Mouse (Mus musculus): ENCODE data around the gene Tmem186. TPM values are rescaled to one million over a fixed set of nuclear protein-coding genes. Genes with fewer than 3 reads are reported as not detected.

Gene Tmem186
- polyA plus RNA-seq, 1 experiment from 2014 or later, result 17.2 TPM

DNA sequence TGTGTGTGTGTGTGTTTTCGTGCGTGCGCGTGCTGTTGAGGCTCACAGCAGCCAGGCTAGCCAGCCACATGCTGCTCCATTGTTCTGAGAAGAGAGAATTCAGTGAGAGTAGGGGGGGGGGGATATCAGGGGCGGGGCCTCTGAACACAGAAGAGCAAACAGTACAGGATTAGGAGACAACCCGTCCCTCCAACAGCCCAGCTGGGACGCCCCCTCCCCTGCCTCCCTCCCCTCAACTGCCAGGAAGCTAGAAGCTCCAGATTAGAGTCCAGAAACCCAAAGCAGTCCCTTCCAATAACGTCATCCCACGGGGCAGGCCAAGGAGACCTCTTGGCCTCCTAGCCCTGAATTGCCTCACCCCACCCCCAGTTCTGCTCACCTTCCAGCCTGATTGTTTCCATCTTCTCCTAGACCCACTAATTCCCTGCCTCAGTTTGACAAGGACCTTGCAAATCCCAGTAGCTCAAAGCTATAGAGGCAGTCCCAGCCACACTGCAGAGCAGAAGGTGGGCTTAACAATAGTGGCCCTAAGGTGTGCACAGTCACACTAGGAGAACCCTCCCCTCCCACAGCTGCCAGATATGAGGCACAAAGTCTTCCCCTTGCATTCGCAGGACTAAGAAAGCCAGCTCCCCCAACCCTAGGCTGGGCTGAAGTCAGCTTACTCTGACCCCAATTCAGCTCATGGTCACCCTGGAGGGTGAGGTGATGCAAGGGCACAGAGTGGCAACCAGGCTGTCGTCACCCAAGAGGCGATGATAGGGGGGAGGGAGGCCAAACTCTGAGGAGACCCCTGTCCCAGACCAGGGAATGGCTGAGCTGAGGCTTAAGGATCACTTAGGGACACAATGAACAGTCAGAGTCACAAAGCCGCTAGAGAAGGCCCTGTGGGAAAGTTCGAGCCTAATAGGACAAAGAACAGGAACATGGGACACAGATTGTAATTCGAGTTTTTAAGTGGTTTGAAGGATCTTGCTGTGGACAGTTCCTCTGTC lies 32.8 kb upstream of the Tmem186 start:
- Histone ChIP-seq H3K9ac (ENCODE audit: low read length) (peak overlapping the region; percentile 72), H3K27me3 (ENCODE audit: control insufficient read depth, insufficient read depth, low read length) (0 out of 2 replicates have a peak, but pooled peaks cover 2% of the 10 kb centered on the region), H3K9me3 (ENCODE audit: control insufficient read depth, low read length) (no peaks in the 10 kb centered on the region), H3K4me1 (ENCODE audit: control insufficient read depth, insufficient read depth, low read length) (peaks cover 14% of the 10 kb centered on the region), H3K36me3 (ENCODE audit: control insufficient read depth, insufficient read depth, low read length) (no peaks in the 10 kb centered on the region), H3K4me3 (ENCODE audit: low read depth, low read length) (peak overlapping the region; percentile 72), H3K27ac (replicated peaks; ENCODE audit: low read depth, low read length) (no peak overlapping the region; the same call in 1 of the 2 replicates), H3K4me2 (ENCODE audit: low read depth, severe bottlenecking) (peak overlapping the region; percentile 68)
- DNase-seq (ENCODE audit: low spot score) (peak; percentile 49), ATAC-seq (ENCODE audit: insufficient number of reproducible peaks, low FRiP score, low TSS enrichment, low read depth) (no peak)
- 6% methylated on average over 13 of the region's 15 CpGs for WGBS

DNA sequence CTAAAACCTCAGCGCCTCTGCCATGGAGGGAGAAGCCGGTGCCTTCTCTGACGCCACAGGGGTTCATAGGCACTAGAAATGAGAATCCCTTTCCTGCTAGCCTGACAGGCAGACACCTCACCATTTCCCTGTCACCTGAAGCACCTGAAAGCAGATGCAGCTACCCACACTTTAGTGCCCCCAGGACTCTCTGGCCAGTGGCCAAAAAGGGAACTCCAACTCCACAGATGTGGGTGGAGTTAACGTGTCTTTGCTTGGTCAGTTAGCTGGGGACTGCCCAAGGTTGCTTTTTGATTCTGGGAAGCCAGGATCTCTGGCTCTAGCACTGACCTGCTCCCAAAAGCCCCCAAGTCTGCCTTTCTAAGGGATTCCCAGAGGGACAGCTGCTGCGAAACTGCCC lies 31.9 kb upstream of the Tmem186 start:
- H3K27ac ChIP-seq (replicated peaks; ENCODE audit: low read depth, low read length), result 0 out of 2 replicates have a peak overlapping the region, but pooled peaks have one; percentile 14
- H3K4me3 ChIP-seq (ENCODE audit: low read depth, low read length), result peak overlapping the region; percentile 5; the same call in 1 of the 2 replicates
- H3K9ac ChIP-seq (ENCODE audit: low read length), result peak overlapping the region; percentile 45; the same call in 1 of the 2 replicates

DNA sequence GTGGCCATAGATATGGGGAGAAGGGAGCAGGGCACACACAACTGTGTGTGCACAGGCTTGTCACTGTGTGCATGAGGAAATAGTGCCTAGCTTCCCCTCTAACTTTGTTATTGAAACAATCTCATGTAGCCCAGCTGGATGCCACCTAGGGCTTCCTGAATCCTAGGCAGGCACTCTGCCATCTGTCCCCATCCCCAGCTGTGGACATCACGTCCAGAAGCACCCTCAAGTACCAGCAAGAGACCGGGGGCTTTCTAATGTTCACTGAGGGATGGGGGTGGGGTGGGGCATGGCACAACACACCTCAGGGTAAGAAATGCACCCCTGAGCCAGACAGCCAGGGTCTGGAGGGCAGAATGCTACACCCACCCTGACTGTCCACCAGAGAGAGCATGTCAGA lies 30.9 kb upstream of the Tmem186 start:
- no peak for ATAC-seq (ENCODE audit: insufficient number of reproducible peaks, low FRiP score, low TSS enrichment, low read depth)
- WGBS, result 84% methylated on average over 2 of the region's 2 CpGs
- peaks cover 2% of the 10 kb centered on the region for H3K36me3 ChIP-seq (ENCODE audit: control insufficient read depth, insufficient read depth, low read length)
- no peak overlapping the region for H3K27ac ChIP-seq (replicated peaks; ENCODE audit: low read depth, low read length)
- DNase-seq (ENCODE audit: low spot score), result no peak
- no peaks in the 10 kb centered on the region for H3K27me3 ChIP-seq (ENCODE audit: control insufficient read depth, insufficient read depth, low read length)
- H3K4me3 ChIP-seq (ENCODE audit: low read depth, low read length), result no peak overlapping the region
- no peak overlapping the region for H3K9ac ChIP-seq (ENCODE audit: low read length)
- peaks cover 14% of the 10 kb centered on the region for H3K4me1 ChIP-seq (ENCODE audit: control insufficient read depth, insufficient read depth, low read length)
- H3K4me2 ChIP-seq (ENCODE audit: low read depth, severe bottlenecking), result no peak overlapping the region
- no peaks in the 10 kb centered on the region for H3K9me3 ChIP-seq (ENCODE audit: control insufficient read depth, low read length)

More for the DNA sequence above, 31.9 kb upstream of the Tmem186 start:
- 67% methylated on average over 5 of the region's 5 CpGs for WGBS
- Histone ChIP-seq H3K4me1 (ENCODE audit: control insufficient read depth, insufficient read depth, low read length) (peaks cover 14% of the 10 kb centered on the region), H3K27me3 (ENCODE audit: control insufficient read depth, insufficient read depth, low read length) (0 out of 2 replicates have a peak, but pooled peaks cover 2% of the 10 kb centered on the region), H3K4me2 (ENCODE audit: low read depth, severe bottlenecking) (peak overlapping the region; percentile 68), H3K36me3 (ENCODE audit: control insufficient read depth, insufficient read depth, low read length) (no peaks in the 10 kb centered on the region), H3K9me3 (ENCODE audit: control insufficient read depth, low read length) (no peaks in the 10 kb centered on the region)
- ATAC-seq (ENCODE audit: insufficient number of reproducible peaks, low FRiP score, low TSS enrichment, low read depth), result no peak
- DNase-seq (ENCODE audit: low spot score), result no peak

DNA sequence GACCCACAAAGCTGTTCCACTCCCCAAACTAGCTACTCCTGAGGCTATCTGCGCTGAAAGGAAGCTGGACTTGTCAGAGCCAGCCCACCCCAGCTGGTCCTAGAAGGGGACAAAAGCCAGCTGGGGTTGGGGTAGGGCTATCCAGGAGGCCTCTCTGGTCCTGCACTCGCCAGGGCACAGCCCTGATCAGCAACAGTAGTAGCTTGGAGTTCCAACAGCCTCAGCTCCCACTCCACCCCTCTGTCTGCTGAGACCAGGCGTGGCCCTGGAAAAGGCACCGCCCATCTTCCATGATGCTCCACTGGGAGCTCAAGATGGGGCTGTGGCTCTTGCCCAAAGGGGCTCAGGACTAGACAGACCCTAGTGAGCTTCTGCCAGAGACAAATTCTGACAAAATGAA lies 30.3 kb upstream of the Tmem186 start:
- no peak overlapping the region for H3K4me3 ChIP-seq (ENCODE audit: low read depth, low read length)
- ATAC-seq (ENCODE audit: insufficient number of reproducible peaks, low FRiP score, low TSS enrichment, low read depth), result no peak
- no peaks in the 10 kb centered on the region for H3K9me3 ChIP-seq (ENCODE audit: control insufficient read depth, low read length)
- no peak overlapping the region for H3K4me2 ChIP-seq (ENCODE audit: low read depth, severe bottlenecking)
- 79% methylated on average over 4 of the region's 4 CpGs for WGBS
- H3K9ac ChIP-seq (ENCODE audit: low read length), result no peak overlapping the region
- H3K36me3 ChIP-seq (ENCODE audit: control insufficient read depth, insufficient read depth, low read length), result peaks cover 2% of the 10 kb centered on the region
- peaks cover 14% of the 10 kb centered on the region for H3K4me1 ChIP-seq (ENCODE audit: control insufficient read depth, insufficient read depth, low read length)
- H3K27me3 ChIP-seq (ENCODE audit: control insufficient read depth, insufficient read depth, low read length), result no peaks in the 10 kb centered on the region
- no peak for DNase-seq (ENCODE audit: low spot score)
- H3K27ac ChIP-seq (replicated peaks; ENCODE audit: low read depth, low read length), result no peak overlapping the region

DNA sequence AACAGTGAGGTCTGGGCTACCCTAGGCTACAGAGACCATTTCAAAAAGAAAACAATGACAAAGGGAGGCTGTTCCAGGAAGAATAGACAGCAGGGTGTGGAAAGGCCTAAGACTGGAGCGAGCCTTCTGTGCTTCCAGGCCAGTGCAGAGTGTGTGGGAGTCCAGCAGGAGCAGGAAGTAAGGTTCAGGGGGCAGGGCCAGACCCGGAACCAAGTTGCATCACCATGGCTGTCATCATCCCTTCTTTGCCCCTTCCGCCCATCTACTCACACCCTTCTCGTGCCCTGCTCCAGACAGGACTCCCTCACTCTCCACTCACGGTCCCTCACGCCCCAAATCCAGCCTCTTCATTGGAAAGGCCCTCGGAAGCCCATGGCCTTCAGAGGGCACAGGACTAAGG lies 29.7 kb upstream of the Tmem186 start:
- no peak overlapping the region for H3K4me2 ChIP-seq (ENCODE audit: low read depth, severe bottlenecking)
- H3K27ac ChIP-seq (replicated peaks; ENCODE audit: low read depth, low read length), result no peak overlapping the region
- no peaks in the 10 kb centered on the region for H3K27me3 ChIP-seq (ENCODE audit: control insufficient read depth, insufficient read depth, low read length)
- H3K36me3 ChIP-seq (ENCODE audit: control insufficient read depth, insufficient read depth, low read length), result peaks cover 2% of the 10 kb centered on the region
- no peak overlapping the region for H3K4me3 ChIP-seq (ENCODE audit: low read depth, low read length)
- peaks cover 14% of the 10 kb centered on the region for H3K4me1 ChIP-seq (ENCODE audit: control insufficient read depth, insufficient read depth, low read length)
- no peak overlapping the region for H3K9ac ChIP-seq (ENCODE audit: low read length)
- WGBS, result 84% methylated on average over 7 of the region's 7 CpGs
- ATAC-seq (ENCODE audit: insufficient number of reproducible peaks, low FRiP score, low TSS enrichment, low read depth), result no peak
- no peak for DNase-seq (ENCODE audit: low spot score)
- no peaks in the 10 kb centered on the region for H3K9me3 ChIP-seq (ENCODE audit: control insufficient read depth, low read length)

- Histone ChIP-seq H3K36me3 (ENCODE audit: control insufficient read depth, insufficient read depth, low read length) (peaks cover 2% of the 10 kb centered on the region), H3K9me3 (ENCODE audit: control insufficient read depth, low read length) (no peaks in the 10 kb centered on the region), H3K27ac (replicated peaks; ENCODE audit: low read depth, low read length) (no peak overlapping the region), H3K27me3 (ENCODE audit: control insufficient read depth, insufficient read depth, low read length) (no peaks in the 10 kb centered on the region), H3K4me3 (ENCODE audit: low read depth, low read length) (no peak overlapping the region), H3K9ac (ENCODE audit: low read length) (no peak overlapping the region), H3K4me2 (ENCODE audit: low read depth, severe bottlenecking) (no peak overlapping the region), H3K4me1 (ENCODE audit: control insufficient read depth, insufficient read depth, low read length) (peaks cover 14% of the 10 kb centered on the region)
- 66% methylated on average over 2 of the region's 2 CpGs for WGBS
- ATAC-seq (ENCODE audit: insufficient number of reproducible peaks, low FRiP score, low TSS enrichment, low read depth) (no peak), DNase-seq (ENCODE audit: low spot score) (no peak)
Measured at GRCm38 (mm10) chr16:8666452-8666851, 28.9 kb upstream of the Tmem186 start.

GRCm38 (mm10) chr16:8665367-8665766 lies 27.9 kb upstream of the Tmem186 start:
- H3K9ac ChIP-seq (ENCODE audit: low read length), result no peak overlapping the region
- H3K9me3 ChIP-seq (ENCODE audit: control insufficient read depth, low read length), result no peaks in the 10 kb centered on the region
- no peak overlapping the region for H3K4me3 ChIP-seq (ENCODE audit: low read depth, low read length)
- no peaks in the 10 kb centered on the region for H3K27me3 ChIP-seq (ENCODE audit: control insufficient read depth, insufficient read depth, low read length)
- peaks cover 5% of the 10 kb centered on the region for H3K36me3 ChIP-seq (ENCODE audit: control insufficient read depth, insufficient read depth, low read length)
- no peak overlapping the region for H3K27ac ChIP-seq (replicated peaks; ENCODE audit: low read depth, low read length)
- H3K4me2 ChIP-seq (ENCODE audit: low read depth, severe bottlenecking), result no peak overlapping the region
- peaks cover 11% of the 10 kb centered on the region for H3K4me1 ChIP-seq (ENCODE audit: control insufficient read depth, insufficient read depth, low read length)
- no peak for DNase-seq (ENCODE audit: low spot score)
- ATAC-seq (ENCODE audit: insufficient number of reproducible peaks, low FRiP score, low TSS enrichment, low read depth), result no peak
- 84% methylated on average over 5 of the region's 5 CpGs for WGBS

GRCm38 (mm10) chr16:8663606-8664539 lies 26.4 kb upstream of the Tmem186 start:
- WGBS, result 88% methylated on average over 24 of the region's 24 CpGs
- DNase-seq (ENCODE audit: low spot score) (no peak), ATAC-seq (ENCODE audit: insufficient number of reproducible peaks, low FRiP score, low TSS enrichment, low read depth) (no peak)
- Histone ChIP-seq H3K27ac (replicated peaks; ENCODE audit: low read depth, low read length) (no peak overlapping the region), H3K27me3 (ENCODE audit: control insufficient read depth, insufficient read depth, low read length) (no peaks in the 10 kb centered on the region), H3K4me2 (ENCODE audit: low read depth, severe bottlenecking) (no peak overlapping the region), H3K36me3 (ENCODE audit: control insufficient read depth, insufficient read depth, low read length) (peaks cover 5% of the 10 kb centered on the region), H3K9ac (ENCODE audit: low read length) (no peak overlapping the region), H3K9me3 (ENCODE audit: control insufficient read depth, low read length) (no peaks in the 10 kb centered on the region), H3K4me1 (ENCODE audit: control insufficient read depth, insufficient read depth, low read length) (0 out of 2 replicates have a peak, but pooled peaks cover 2% of the 10 kb centered on the region), H3K4me3 (ENCODE audit: low read depth, low read length) (no peak overlapping the region)

Measured in limb, embryonic 11.5 days (tissue).